Mouse (Mus musculus) megakaryocyte, adult 5-6 weeks (primary cell): ENCODE data around the gene Tacc3. TPM values are rescaled to one million over a fixed set of nuclear protein-coding genes. Genes with fewer than 3 reads are reported as not detected.

Experiments used
- ATAC-seq: 2 replicates; pipeline ENCODE4 v1.8.0; 2016; ENCODE audit warnings: mild to moderate bottlenecking, inconsistent platforms; ENCODE audit not compliant: poor library complexity, severe bottlenecking
- total RNA-seq, 2 experiments: library from RNA; stranded (forward) in 1 of 2; stranded (reverse) in 1 of 2; fragments of 153-499, 151-499 nt in 1 of 2; fragments of 221-1000, 200-1000 nt in 1 of 2; gene quantifications; 2 replicates each; pipeline versions ENCODE4 v1.2.3 to v1.2.4; 2015 to 2017

The Tacc3 gene
- total RNA-seq, 2 experiments from 2014 or later: 163 to 193 TPM

DNA sequence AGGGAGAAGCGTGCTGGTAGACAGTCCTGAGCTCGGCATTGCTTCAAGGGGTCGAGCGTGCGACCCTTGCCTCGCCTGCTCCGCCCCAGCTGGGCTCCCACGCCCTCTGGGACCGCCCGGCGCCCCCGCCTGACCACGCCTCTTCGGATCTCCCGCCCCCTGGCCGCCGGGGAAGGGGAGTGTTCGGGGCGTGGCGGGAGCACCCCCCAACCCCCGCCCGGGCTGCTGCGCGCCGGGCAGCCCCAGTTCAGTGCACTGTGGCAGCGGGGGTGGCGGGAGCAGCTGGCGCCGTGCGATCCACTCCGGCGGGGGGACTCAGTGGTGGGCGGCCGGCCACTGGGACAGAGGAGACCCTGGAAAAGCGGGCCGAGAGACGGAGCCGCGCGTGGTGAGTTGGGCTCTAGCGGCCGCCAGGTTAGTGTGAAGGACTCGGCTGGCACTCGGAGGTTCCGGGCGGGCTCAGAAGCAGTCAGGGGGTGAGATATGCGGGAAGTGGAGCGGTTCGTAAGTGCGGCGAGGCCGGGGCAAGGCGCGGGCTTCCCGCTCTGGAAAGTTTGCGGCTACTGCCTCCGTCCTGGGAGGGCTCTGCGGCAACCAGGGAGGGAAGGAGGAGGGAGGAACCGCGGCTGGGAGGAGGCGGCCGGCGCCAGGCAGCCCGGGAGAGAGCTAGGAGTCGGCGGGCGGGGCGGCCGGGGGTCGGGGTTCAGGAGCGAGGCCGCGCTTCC, 63.8 kb downstream of the Tacc3 start, which contains the start of gene Fgfr3:
Fgfr3 (plus strand) TSS at position 134 of the 725 bp plus-strand sequence.
- ATAC-seq: no peak

DNA sequence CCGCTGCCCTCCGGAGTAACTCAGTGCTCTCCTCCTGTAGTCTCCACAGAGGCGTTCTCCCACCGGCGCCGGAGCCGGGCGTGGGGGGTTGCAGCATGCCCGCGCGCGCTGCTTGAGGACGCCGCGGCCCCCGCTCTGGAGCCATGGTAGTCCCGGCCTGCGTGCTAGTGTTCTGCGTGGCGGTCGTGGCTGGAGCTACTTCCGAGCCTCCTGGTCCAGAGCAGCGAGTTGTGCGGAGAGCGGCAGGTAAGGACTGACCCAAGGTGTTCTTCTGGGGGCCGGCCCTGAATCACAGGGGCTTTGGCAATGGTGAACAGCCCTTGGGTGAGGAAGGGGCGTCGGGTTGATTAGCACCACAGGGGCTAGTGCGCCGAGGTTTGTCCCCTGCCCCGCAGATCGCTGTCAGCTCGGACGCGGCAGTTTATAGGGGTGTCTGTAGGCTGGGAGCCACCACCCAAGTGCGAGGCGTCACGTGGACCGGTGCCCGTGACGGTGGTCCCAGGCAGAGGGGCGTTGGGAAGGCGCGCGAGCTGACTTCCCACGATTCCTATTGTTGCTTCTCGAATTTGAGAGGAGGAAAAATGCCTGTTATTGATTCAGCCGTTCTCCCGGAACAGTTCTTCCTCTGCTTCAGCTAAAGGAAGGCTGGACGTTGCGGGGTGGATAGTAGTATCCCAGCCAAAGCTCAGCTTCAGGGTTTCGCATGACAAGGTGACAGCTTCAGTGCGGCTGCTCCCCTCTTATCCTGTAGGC, 64.5 kb downstream of the Tacc3 start:
- ATAC-seq: no peak

DNA sequence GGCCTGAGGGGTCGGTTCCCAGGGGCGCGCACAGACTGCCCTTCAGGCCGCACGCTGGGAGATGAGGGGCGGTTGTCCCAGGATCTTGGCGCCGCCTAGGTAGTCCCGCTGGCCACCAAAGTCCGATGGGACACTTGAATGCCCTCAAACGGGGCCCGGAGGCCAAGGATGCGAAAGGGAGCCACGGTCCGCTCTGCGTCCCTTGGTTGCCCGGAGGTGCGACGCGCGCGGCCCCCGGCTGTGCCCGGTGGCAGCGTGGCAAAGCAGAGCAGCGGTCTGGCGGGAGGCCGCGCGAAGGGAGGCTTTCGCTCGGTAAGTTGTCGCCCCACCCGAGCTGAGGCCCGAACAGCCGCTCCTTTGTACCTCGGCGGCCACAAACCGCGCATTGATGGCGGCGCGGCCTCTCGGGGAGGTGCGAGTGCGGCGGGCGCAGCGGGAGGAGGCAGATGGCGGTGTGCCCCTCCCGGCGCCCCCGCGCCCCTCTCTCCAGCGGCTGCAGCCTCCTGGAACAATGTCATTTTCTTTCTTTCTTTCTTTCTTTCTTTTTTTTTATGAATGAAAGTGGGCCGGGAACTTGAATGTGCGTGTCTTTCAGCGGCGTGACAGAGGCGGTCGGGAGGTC, 65.2 kb downstream of the Tacc3 start:
- ATAC-seq: no peak

DNA sequence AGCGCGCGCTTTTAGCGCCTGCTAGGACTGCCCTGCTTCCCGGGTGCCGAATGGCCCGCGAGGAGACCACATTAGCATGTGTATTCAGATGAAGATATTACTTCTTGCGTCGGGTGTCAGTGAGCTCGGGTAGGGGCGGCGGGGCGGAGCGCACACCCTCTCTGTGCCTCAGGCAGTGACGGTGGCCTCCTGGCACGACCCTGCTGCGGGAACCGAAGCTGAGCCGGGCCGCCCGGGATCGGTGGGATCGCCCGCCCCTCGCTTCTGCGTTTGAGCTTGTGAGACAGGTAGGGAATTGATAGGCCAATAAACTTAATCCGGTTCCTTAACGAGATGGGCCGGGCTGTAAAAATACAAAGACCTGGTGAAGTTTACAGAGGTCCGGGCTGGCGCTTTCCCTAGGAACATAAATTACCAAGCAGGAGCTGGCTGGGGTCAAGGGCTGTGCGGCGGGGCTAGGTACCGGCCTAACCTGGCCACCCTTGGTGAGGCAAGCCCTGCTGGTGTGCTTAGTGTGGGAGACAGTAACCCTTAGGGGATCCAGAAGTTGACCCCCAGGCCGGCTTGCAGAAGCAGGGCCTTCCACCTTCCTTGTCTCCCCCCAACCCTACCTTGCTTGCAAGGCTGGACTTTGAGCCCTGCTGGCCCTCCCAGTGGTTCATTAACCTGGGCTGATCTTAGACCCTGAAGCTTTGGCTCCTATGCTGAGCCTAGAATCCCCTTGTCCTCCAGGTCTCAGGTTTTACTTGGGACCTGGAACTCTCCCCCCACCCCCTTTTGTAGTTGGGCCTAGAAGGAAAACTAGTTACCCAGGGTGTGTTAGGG, 65.9 kb downstream of the Tacc3 start:
- no peak for ATAC-seq

DNA sequence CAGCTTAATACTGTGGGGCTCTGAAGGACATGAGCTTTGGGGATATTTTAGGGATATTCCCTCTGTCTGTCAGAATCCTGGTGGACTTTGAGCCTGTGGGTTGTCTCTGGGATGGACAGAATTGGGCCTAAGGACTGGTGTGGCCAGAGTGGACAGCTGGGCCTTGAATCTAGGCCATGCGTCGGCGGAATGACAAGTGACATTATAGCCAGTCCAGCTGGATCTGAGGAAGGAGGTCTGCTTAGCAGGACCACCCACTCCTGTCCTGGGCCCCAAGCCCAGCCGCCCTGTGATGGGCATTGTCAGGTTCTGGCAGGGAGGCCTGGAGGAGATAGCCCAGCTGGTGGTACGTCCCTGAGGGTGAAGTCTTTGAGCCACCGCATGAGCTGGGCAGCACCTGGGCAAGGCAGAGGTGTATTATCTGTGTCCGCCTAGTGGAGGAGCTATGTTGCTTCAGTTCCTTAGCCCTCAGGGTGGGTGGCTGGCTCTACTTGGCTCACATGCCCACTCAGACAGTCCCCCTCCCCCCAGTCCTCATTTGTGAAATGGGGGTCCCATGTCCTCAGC, 68.2 kb downstream of the Tacc3 start:
- ATAC-seq: no peak

DNA sequence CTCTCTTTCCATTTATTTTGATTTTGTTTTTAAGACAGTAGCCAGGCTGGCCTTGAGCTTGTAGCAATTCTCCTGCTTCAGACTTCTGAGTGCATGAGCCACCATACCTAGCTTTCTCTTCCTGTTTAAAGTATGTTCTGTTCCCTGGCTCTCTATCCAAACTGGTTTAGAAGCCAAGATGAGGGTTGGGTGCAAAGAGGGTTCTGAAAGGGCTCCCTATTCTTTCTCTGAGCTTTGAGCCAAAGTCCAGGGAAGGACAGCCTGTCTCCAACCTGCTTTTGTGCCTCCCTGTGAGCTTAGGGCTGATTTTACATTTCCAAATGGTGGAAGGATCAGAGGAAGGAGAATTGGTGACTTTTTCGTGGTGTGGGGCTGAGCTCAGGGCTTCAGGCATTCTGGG, 69.0 kb downstream of the Tacc3 start:
- no peak for ATAC-seq

Other genes with a start within 250 kb of the Tacc3 start
- gene Nkx1-1, start 224.2 kb upstream of the Tacc3 start, total RNA-seq (2015): not detected in 2 replicates
- gene Nkx1-1, start 224.2 kb upstream of the Tacc3 start, total RNA-seq (2017): not detected in 2 replicates
- 14.0 and 14.4 TPM in 2 replicates for gene Fam53a, start 28.5 kb upstream of the Tacc3 start, total RNA-seq (2015)
- 8.2 and 9.4 TPM in 2 replicates for gene Fam53a, start 28.5 kb upstream of the Tacc3 start, total RNA-seq (2017)
- gene Gm9903, start 28.2 kb upstream of the Tacc3 start, total RNA-seq (2015): 0.32 and 0.36 TPM in 2 replicates
- gene Gm9903, start 28.2 kb upstream of the Tacc3 start, total RNA-seq (2017): 0.07 and 0.57 TPM in 2 replicates
- 215 and 221 TPM in 2 replicates for gene Slbp, start 5.6 kb upstream of the Tacc3 start, total RNA-seq (2015)
- 234 and 254 TPM in 2 replicates for gene Slbp, start 5.6 kb upstream of the Tacc3 start, total RNA-seq (2017)
- gene Tmem129, start 288 bp downstream of the Tacc3 start, total RNA-seq (2015): 14.4 and 16.5 TPM in 2 replicates
- 14.4 and 15.0 TPM in 2 replicates for gene Tmem129, start 288 bp downstream of the Tacc3 start, total RNA-seq (2017)
- 0.30 TPM in 1 of 2 replicates, not detected in the other for gene Fgfr3, start 63.5 kb downstream of the Tacc3 start, total RNA-seq (2015)
- not detected in 2 replicates for gene Fgfr3, start 63.5 kb downstream of the Tacc3 start, total RNA-seq (2017)
- gene Letm1, start 124.7 kb downstream of the Tacc3 start, total RNA-seq (2015): 12.7 and 15.3 TPM in 2 replicates
- gene Letm1, start 124.7 kb downstream of the Tacc3 start, total RNA-seq (2017): 17.0 and 19.8 TPM in 2 replicates
- 49.9 and 61.0 TPM in 2 replicates for gene Nsd2, start 162.6 kb downstream of the Tacc3 start, total RNA-seq (2015)
- gene Nsd2, start 162.6 kb downstream of the Tacc3 start, total RNA-seq (2017): 88.7 and 89.6 TPM in 2 replicates